Mouse (Mus musculus) spleen, adult 2 months (tissue): Measurements from ENCODE around the gene Sim1. TPM values are rescaled to one million over a fixed set of nuclear protein-coding genes. Genes with fewer than 3 reads are reported as not detected.

Experiments used
- DNase-seq, 2 experiments: peaks; one replicate each; pipeline versions ENCODE4 v3.0.0 to v3.0.0-alpha.2; 2012 to 2021; ENCODE audit warnings: low spot score in 2 of 2, low read depth in 1 of 2
- H3K27ac ChIP-seq: fragments of 200-500 bp; 2 replicates; pipeline ENCODE4 v1.5.1; 2012; ENCODE audit warnings: low read length, inconsistent platforms; ENCODE audit not compliant: insufficient read depth
- H3K27me3 ChIP-seq: fragments of 200-500 bp; 2 replicates; pipeline ENCODE4 v1.6.1; 2012; ENCODE audit warnings: mild to moderate bottlenecking, moderate library complexity, low read length, inconsistent platforms; ENCODE audit not compliant: control insufficient read depth, insufficient read depth
- H3K36me3 ChIP-seq: fragments of 200-500 bp; 2 replicates; pipeline ENCODE4 v1.6.1; 2012; ENCODE audit warnings: mild to moderate bottlenecking, low read length, inconsistent platforms; ENCODE audit not compliant: control insufficient read depth, insufficient read depth
- H3K4me1 ChIP-seq: fragments of 200-500 bp; 2 replicates; pipeline ENCODE4 v1.6.1; 2011; ENCODE audit warnings: inconsistent platforms; ENCODE audit not compliant: control insufficient read depth, insufficient read depth, insufficient read length
- H3K4me3 ChIP-seq: fragments of 200-500 bp; 2 replicates; pipeline ENCODE4 v1.5.1; 2011; ENCODE audit warnings: mild to moderate bottlenecking, inconsistent platforms; ENCODE audit not compliant: insufficient read depth, insufficient read length; ENCODE audit errors: extremely low read depth
- CTCF ChIP-seq: fragments of 200-500 bp; IDR thresholded peaks from 2 replicates; pipeline ENCODE4 v1.5.1; 2011; ENCODE audit warnings: mild to moderate bottlenecking, inconsistent platforms; ENCODE audit not compliant: insufficient read depth, insufficient read length, insufficient replicate concordance; ENCODE audit errors: extremely low read depth
- POLR2A ChIP-seq: fragments of 200-500 bp; IDR thresholded peaks from 2 replicates; pipeline ENCODE4 v1.6.1; 2011; ENCODE audit warnings: low read depth, low read length, inconsistent platforms
- WGBS: fragments of 180-500 bp; shearing (Covaris S2); methylation state at CpG from one replicate; pipeline ENCODE4 v1.1.7; 2018; 5-methylcytosine and 5-hydroxymethylcytosine counted together
- polyA plus RNA-seq: library from polyadenylated mRNA; depleted of rRNA; stranded (reverse); fragments of >200 nt; gene quantifications from 2 replicates; pipeline ENCODE4 v1.2.3, GENCODE M21; 2012; rRNA removed

Sim1 gene
- not detected in 2 replicates for polyA plus RNA-seq

DNA sequence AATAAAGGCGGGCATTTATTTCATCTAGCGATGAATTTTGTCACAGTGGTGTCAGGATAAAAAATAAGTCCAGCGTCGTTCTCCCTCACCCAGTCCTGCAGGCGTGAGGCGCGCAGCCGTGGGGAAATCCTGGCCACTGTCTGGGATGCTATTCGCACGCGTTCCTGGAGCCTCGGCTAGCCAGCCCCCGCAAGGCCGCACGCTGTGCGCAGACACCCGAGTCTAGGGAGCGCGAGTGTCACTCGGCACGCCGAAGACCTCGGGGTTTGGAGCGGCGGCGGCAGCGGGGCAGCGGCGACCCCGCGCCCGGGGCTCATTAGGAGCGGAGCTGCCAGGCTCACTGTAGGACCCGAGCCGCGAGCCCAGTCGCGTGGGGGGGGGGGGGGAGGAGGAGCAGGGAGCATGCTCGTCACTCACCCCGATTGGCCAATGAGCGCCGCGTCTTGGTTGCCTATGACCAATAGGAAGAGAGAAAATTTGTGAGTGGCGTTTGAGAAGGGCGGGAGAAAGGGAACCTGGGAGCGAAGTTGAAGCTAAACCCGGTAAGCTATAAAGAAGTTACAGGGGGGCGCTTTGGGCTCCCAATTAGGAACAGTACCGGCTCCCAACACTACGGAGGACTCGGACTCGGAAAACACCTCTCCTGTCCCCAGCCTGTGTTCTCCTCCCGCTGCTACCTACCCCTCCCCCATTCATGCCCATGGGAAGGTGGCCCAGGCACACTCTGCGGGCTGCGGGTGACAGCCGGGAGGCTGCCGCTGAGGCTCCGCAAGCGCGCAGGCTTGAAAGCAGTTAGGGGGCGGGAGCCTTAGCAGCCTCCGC lies at the start of gene Sim1:
Sim1 (plus strand) TSS at position 585 of the 822 bp plus-strand sequence.
- TF ChIP-seq POLR2A (no peak), CTCF (no peak)
- Histone ChIP-seq H3K27me3 (peaks cover 33% of the 10 kb centered on the region), H3K4me3 (peak within 1 kb of the TSS; percentile 3; the same call in 1 of the 2 replicates), H3K27ac (no peak within 1 kb of the TSS), H3K36me3 (no peaks in the 10 kb centered on the region), H3K4me1 (peaks cover 10% of the 10 kb centered on the region)
- WGBS: 2% methylated on average over 62 of the region's 62 CpGs
- no peak for DNase-seq

- Histone ChIP-seq H3K4me3 (no peak overlapping the region), H3K27ac (no peak overlapping the region), H3K27me3 (no peaks in the 10 kb centered on the region), H3K4me1 (no peaks in the 10 kb centered on the region), H3K36me3 (no peaks in the 10 kb centered on the region)
- 56% methylated on average over 4 of the region's 4 CpGs for WGBS
- TF ChIP-seq POLR2A: no peak
- no peak for TF ChIP-seq CTCF
- DNase-seq: no peak
Observed at GRCm38 (mm10) chr10:50868202-50868601, 26.4 kb upstream of the Sim1 start.

GRCm38 (mm10) chr10:50876952-50877351 lies 17.6 kb upstream of the Sim1 start:
- TF ChIP-seq POLR2A (no peak), CTCF (no peak)
- WGBS: 31% methylated on average over 5 of the region's 5 CpGs
- Histone ChIP-seq H3K27me3 (no peaks in the 10 kb centered on the region), H3K4me3 (no peak overlapping the region), H3K27ac (no peak overlapping the region), H3K36me3 (no peaks in the 10 kb centered on the region), H3K4me1 (no peaks in the 10 kb centered on the region)
- DNase-seq: no peak

GRCm38 (mm10) chr10:50881476-50882069 lies 13.0 kb upstream of the Sim1 start:
- DNase-seq: no peak

DNA sequence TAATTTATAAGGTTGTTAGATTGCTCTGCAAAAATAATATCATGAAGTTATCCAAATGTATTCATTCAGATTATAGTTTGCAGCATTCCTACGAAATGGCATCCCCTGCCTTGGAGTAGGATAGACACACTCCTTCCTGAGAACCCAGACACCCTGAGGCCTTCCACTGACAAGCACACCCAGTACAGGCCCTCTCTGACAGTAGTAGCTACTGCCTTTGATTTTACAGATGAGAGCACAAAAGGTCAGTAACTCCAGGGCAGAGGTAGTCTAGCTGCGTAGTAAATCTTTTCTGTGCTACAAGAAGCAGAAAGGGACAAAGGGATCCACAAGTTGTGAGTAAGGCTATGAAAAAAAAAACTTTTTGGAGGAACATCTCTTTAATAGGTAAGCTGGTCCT lies 12.2 kb upstream of the Sim1 start:
- Histone ChIP-seq H3K27ac (no peak overlapping the region), H3K4me1 (no peaks in the 10 kb centered on the region), H3K4me3 (no peak overlapping the region), H3K27me3 (no peaks in the 10 kb centered on the region), H3K36me3 (no peaks in the 10 kb centered on the region)
- DNase-seq: no peak
- TF ChIP-seq POLR2A (no peak), CTCF (no peak)
- 88% methylated on average over 2 of the region's 2 CpGs for WGBS

More at GRCm38 (mm10) chr10:50881476-50882069, 13.0 kb upstream of the Sim1 start:
- TF ChIP-seq POLR2A (no peak), CTCF (no peak)
- 44% methylated on average over 2 of the region's 2 CpGs for WGBS
- Histone ChIP-seq H3K4me1 (no peaks in the 10 kb centered on the region), H3K36me3 (no peaks in the 10 kb centered on the region), H3K27ac (no peak overlapping the region), H3K4me3 (no peak overlapping the region), H3K27me3 (no peaks in the 10 kb centered on the region)

GRCm38 (mm10) chr10:50886305-50886704 lies 8.2 kb upstream of the Sim1 start:
- Histone ChIP-seq H3K27me3 (no peaks in the 10 kb centered on the region), H3K36me3 (no peaks in the 10 kb centered on the region), H3K27ac (no peak overlapping the region), H3K4me1 (no peaks in the 10 kb centered on the region), H3K4me3 (no peak overlapping the region)
- WGBS: 79% methylated on average over 4 of the region's 4 CpGs
- no peak for DNase-seq
- no peak for TF ChIP-seq POLR2A
- TF ChIP-seq CTCF: no peak

DNA sequence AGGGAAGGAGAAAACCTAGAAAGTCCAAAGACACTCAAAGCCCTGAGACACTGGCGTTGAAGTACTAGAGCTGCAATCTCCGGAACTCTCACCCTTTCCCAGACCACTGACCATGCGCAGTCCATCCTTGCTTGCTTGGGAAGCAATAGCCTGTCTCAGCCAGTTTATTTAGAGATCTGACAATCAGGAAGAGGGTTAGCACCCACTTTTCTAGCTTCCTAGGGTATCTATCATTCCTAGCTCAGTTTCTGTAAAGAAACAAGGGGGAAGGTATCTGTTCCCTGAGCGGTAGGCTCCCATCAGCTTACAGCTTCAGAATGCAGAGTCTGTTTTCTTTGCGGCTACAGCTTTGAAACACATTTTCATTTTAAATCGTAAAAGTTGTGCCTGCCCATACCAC lies 3.9 kb upstream of the Sim1 start:
- H3K4me1 ChIP-seq: peaks cover 10% of the 10 kb centered on the region
- WGBS: 17% methylated on average over 6 of the region's 6 CpGs
- TF ChIP-seq CTCF (no peak), POLR2A (no peak)

More for the DNA sequence above, 3.9 kb upstream of the Sim1 start:
- peaks cover 24% of the 10 kb centered on the region for H3K27me3 ChIP-seq
- no peak overlapping the region for H3K27ac ChIP-seq
- DNase-seq: no peak
- H3K36me3 ChIP-seq: no peaks in the 10 kb centered on the region
- no peak overlapping the region for H3K4me3 ChIP-seq
